In genomic region chr6:145306331-145307124, GRCm38 (mm10) we compare ENCODE assay signal across 9 mouse cellular contexts. TPM values are rescaled to one million over a fixed set of nuclear protein-coding genes. Genes with fewer than 3 reads are reported as not detected.
A peak's percentile ranks its signal among the peaks of the same experiment; 100 is the strongest.
DNase-seq lines count a peak whose midpoint lies in the region; ATAC-seq and TF ChIP-seq lines count a peak whose summit lies in the region.
"Had no signal": no experiment of that assay in that cellular context is flagged by ENCODE, and none has a peak within 500 bp of the region (broad histone marks: within the 10 kb centered on the region; RNA-seq: fewer than 3 reads in every experiment).

No protein-coding gene starts in this region.

- no peak overlapping the region for H3K9ac ChIP-seq in embryonic facial prominence, embryonic 14.5 days (ENCODE audit: low read depth, low read length)
- H3K9ac ChIP-seq in lung, embryonic 14.5 days, result no peak overlapping the region
- H3K9ac ChIP-seq in hindbrain, embryonic 14.5 days, result no peak overlapping the region
- H3K9ac ChIP-seq: neural tube, embryonic 13.5 days had no signal

- no peak for TF ChIP-seq CTCF in lung, embryonic 14.5 days (IDR thresholded peaks at IDR 0.05; ENCODE audit: low read depth)

- peak; percentile 71 for DNase-seq in embryonic facial prominence, embryonic 14.5 days (ENCODE audit: low spot score)
- DNase-seq in embryonic facial prominence, embryonic 10.5 days (ENCODE audit: low spot score), result no peak
- DNase-seq in CD4-positive helper T cell, adult 2 months (ENCODE audit: low read depth, low spot score), result peak; percentile 86
- DNase-seq in heart, postnatal 4 days, result peak; percentile 16
- peak; percentile 78 for DNase-seq in lung, embryonic 14.5 days
- peak; percentile 37 for DNase-seq in right cerebral cortex, postnatal 4 days
- DNase-seq in adrenal gland, adult 18-20 months (ENCODE audit: low spot score in 2 of 2), result no peak
- DNase-seq in hindbrain, embryonic 14.5 days (ENCODE audit: low spot score), result no peak

- H3K4me1 ChIP-seq in embryonic facial prominence, embryonic 14.5 days (ENCODE audit: control insufficient read depth, insufficient read depth, low read length), result peaks cover 11% of the 10 kb centered on the region
- H3K4me1 ChIP-seq in embryonic facial prominence, embryonic 10.5 days, result peaks cover 18% of the 10 kb centered on the region
- peaks cover 19% of the 10 kb centered on the region; the same call in 1 of the 2 replicates for H3K4me1 ChIP-seq in lung, embryonic 14.5 days (ENCODE audit: insufficient read depth)
- no peaks in the 10 kb centered on the region for H3K4me1 ChIP-seq in hindbrain, embryonic 14.5 days (replicated peaks; ENCODE audit: control insufficient read depth, insufficient read depth, low read length)

- no peaks in the 10 kb centered on the region for H3K9me3 ChIP-seq in embryonic facial prominence, embryonic 14.5 days (ENCODE audit: control insufficient read depth, low read length)
- no peaks in the 10 kb centered on the region for H3K9me3 ChIP-seq in embryonic facial prominence, embryonic 10.5 days
- no peaks in the 10 kb centered on the region for H3K9me3 ChIP-seq in lung, embryonic 14.5 days (ENCODE audit: low read depth, low read length)
- no peaks in the 10 kb centered on the region for H3K9me3 ChIP-seq in hindbrain, embryonic 14.5 days (ENCODE audit: control insufficient read depth, low read length)
- H3K9me3 ChIP-seq: neural tube, embryonic 13.5 days had no signal

- no peaks in the 10 kb centered on the region for H3K27me3 ChIP-seq in embryonic facial prominence, embryonic 14.5 days (replicated peaks; ENCODE audit: control insufficient read depth, insufficient read depth, low read length)
- H3K27me3 ChIP-seq in embryonic facial prominence, embryonic 10.5 days (replicated peaks; ENCODE audit: low read depth, poor library complexity, severe bottlenecking), result 0 out of 2 replicates have a peak, but pooled peaks cover 11% of the 10 kb centered on the region
- no peaks in the 10 kb centered on the region for H3K27me3 ChIP-seq in lung, embryonic 14.5 days (ENCODE audit: insufficient read depth, low read length)
- no peaks in the 10 kb centered on the region for H3K27me3 ChIP-seq in hindbrain, embryonic 14.5 days (ENCODE audit: control insufficient read depth, insufficient read depth, low read length)
- H3K27me3 ChIP-seq: neural tube, embryonic 13.5 days had no signal

- H3K27ac ChIP-seq in embryonic facial prominence, embryonic 14.5 days (replicated peaks; ENCODE audit: low read depth, low read length), result no peak overlapping the region
- H3K27ac ChIP-seq in embryonic facial prominence, embryonic 10.5 days (replicated peaks), result no peak overlapping the region
- no peak overlapping the region for H3K27ac ChIP-seq in lung, embryonic 14.5 days (ENCODE audit: low read depth)
- H3K27ac ChIP-seq in hindbrain, embryonic 14.5 days, result no peak overlapping the region
- H3K27ac ChIP-seq: neural tube, embryonic 13.5 days had no signal

- no peak overlapping the region for H3K4me2 ChIP-seq in embryonic facial prominence, embryonic 14.5 days (ENCODE audit: low read depth, low read length)
- no peak overlapping the region for H3K4me2 ChIP-seq in lung, embryonic 14.5 days
- no peak overlapping the region for H3K4me2 ChIP-seq in hindbrain, embryonic 14.5 days (replicated peaks)
- H3K4me2 ChIP-seq: neural tube, embryonic 13.5 days had no signal

- WGBS in embryonic facial prominence, embryonic 14.5 days, result 72% methylated on average over 18 of the region's 18 CpGs
- WGBS in embryonic facial prominence, embryonic 10.5 days, result 86% methylated on average over 18 of the region's 18 CpGs
- WGBS in lung, embryonic 14.5 days, result 54% methylated on average over 18 of the region's 18 CpGs
- 77% methylated on average over 18 of the region's 18 CpGs for WGBS in hindbrain, embryonic 14.5 days

- ATAC-seq in embryonic facial prominence, embryonic 14.5 days (ENCODE audit: low read depth), result no peak
- peak; percentile 42 for ATAC-seq in lung, embryonic 14.5 days (ENCODE audit: insufficient read depth)
- no peak for ATAC-seq in hindbrain, embryonic 14.5 days (ENCODE audit: low FRiP score)

- no peaks in the 10 kb centered on the region for H3K36me3 ChIP-seq in embryonic facial prominence, embryonic 14.5 days (ENCODE audit: control insufficient read depth, insufficient read depth, low read length)
- no peaks in the 10 kb centered on the region for H3K36me3 ChIP-seq in embryonic facial prominence, embryonic 10.5 days (replicated peaks)
- no peaks in the 10 kb centered on the region for H3K36me3 ChIP-seq in lung, embryonic 14.5 days (ENCODE audit: insufficient read depth)
- H3K36me3 ChIP-seq in hindbrain, embryonic 14.5 days (replicated peaks; ENCODE audit: control insufficient read depth, insufficient read depth), result no peaks in the 10 kb centered on the region
- H3K36me3 ChIP-seq: neural tube, embryonic 13.5 days had no signal

- no peak overlapping the region for H3K4me3 ChIP-seq in embryonic facial prominence, embryonic 14.5 days (ENCODE audit: low read depth, low read length)
- H3K4me3 ChIP-seq in embryonic facial prominence, embryonic 10.5 days, result no peak overlapping the region
- no peak overlapping the region for H3K4me3 ChIP-seq in lung, embryonic 14.5 days (ENCODE audit: low read depth, low read length)
- no peak overlapping the region for H3K4me3 ChIP-seq in hindbrain, embryonic 14.5 days (replicated peaks; ENCODE audit: low read length)
- H3K4me3 ChIP-seq: neural tube, embryonic 13.5 days had no signal

RNA-seq across cellular contexts. Expression of gene Kras, which starts 56.5 kb away (rescaled TPM):
- 70.4 and 71.3 TPM in 2 replicates for polyA plus RNA-seq in embryonic facial prominence, embryonic 14.5 days (2014; fragmentation: Nextera tagmentation; extraction: Ambion mirVana)
- 87.8 and 89.7 TPM in 2 replicates for polyA plus RNA-seq in embryonic facial prominence, embryonic 10.5 days (2016; fragmentation: Nextera tagmentation; extraction: Ambion mirVana)
- 10 to 100 TPM; 49.2 to 50.5 TPM for total RNA-seq in heart, postnatal 4 days (2021)
- polyA plus RNA-seq in lung, embryonic 14.5 days (2014; fragmentation: Nextera tagmentation; extraction: Ambion mirVana), result 110 and 116 TPM in 2 replicates
- total RNA-seq in adrenal gland, adult 18-20 months (2021), result 10 to 100 TPM; 39.7 to 50.8 TPM
- 109 and 115 TPM in 2 replicates for polyA plus RNA-seq in hindbrain, embryonic 14.5 days (2014; fragmentation: Nextera tagmentation; extraction: Ambion mirVana)

Comparison
In these comparisons a context has a peak if more than half of its experiments do, and no peak if none do; other contexts are left out.
1. DNase-seq: peak in embryonic facial prominence, embryonic 14.5 days (single experiment), CD4-positive helper T cell, adult 2 months (single experiment), heart, postnatal 4 days (single experiment), lung, embryonic 14.5 days (single experiment) and right cerebral cortex, postnatal 4 days (single experiment); none in embryonic facial prominence, embryonic 10.5 days (single experiment), adrenal gland, adult 18-20 months (0 of 2) and hindbrain, embryonic 14.5 days (single experiment).